Comparison of ENCODE assay signal across 15 mouse cellular contexts in the genomic region with DNA sequence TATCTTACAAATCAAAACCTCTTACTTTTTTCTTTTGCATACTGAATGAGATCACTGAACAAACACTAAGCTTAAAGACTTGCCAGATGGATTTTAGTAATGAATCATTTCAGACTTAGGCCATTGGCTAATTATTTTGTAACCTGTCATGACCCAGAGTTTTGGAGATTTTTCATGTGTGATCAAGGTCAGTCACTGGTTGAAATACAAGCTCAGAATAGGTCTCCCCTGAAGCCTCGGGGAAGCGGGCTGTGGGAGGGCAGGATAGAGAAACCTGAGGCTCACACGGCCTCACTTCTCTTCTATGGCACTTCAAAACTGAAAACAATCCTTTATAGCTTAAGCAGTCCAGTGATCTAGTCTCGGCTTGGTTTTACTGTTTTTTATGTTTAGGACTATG.
"Had no signal": no experiment of that assay in that cellular context is flagged by ENCODE, and none has a peak within 500 bp of the region (broad histone marks: within the 10 kb centered on the region; RNA-seq: fewer than 3 reads in every experiment).

No protein-coding gene starts in this region.

- DNase-seq: kidney, adult 18-20 months; liver; lung, embryonic 14.5 days; lung, postnatal 10 days; lung, postnatal 4 days; retina, postnatal 1 day; right cerebral cortex, postnatal 14 days; thymus, postnatal 36 days had no signal

- H3K4me3 ChIP-seq: left cerebral cortex, adult 2 months; limb, embryonic 12.5 days; liver, embryonic 15.5 days; megakaryocyte, embryonic 14.5 days; midbrain, embryonic 12.5 days; neural tube, embryonic 13.5 days had no signal

- H3K36me3 ChIP-seq: limb, embryonic 12.5 days; liver, embryonic 15.5 days; midbrain, embryonic 12.5 days; neural tube, embryonic 13.5 days had no signal

- H3K9me3 ChIP-seq: liver, embryonic 15.5 days had no signal

- H3K4me1 ChIP-seq: limb, embryonic 12.5 days; liver, embryonic 15.5 days; megakaryocyte, embryonic 14.5 days; midbrain, embryonic 12.5 days; neural tube, embryonic 13.5 days had no signal

- H3K27me3 ChIP-seq: limb, embryonic 12.5 days; liver, embryonic 15.5 days; megakaryocyte, embryonic 14.5 days; midbrain, embryonic 12.5 days; neural tube, embryonic 13.5 days had no signal

- ATAC-seq: midbrain, embryonic 16.5 days had no signal

- H3K27ac ChIP-seq: left cerebral cortex, adult 2 months; limb, embryonic 12.5 days; liver, embryonic 15.5 days; midbrain, embryonic 12.5 days; neural tube, embryonic 13.5 days had no signal

- H3K4me2 ChIP-seq: limb, embryonic 12.5 days; liver, embryonic 15.5 days; lung, embryonic 14.5 days; midbrain, embryonic 12.5 days; neural tube, embryonic 13.5 days had no signal

- H3K9ac ChIP-seq: limb, embryonic 12.5 days; liver, embryonic 15.5 days; lung, embryonic 14.5 days; midbrain, embryonic 12.5 days; neural tube, embryonic 13.5 days had no signal
